25 mouse cellular contexts compared by ENCODE assay signal in genomic region chr13:28450699-28451445, GRCm38 (mm10).
DNase-seq lines count a peak whose midpoint lies in the region; ATAC-seq and TF ChIP-seq lines count a peak whose summit lies in the region.
"Had no signal": no experiment of that assay in that cellular context is flagged by ENCODE, and none has a peak within 500 bp of the region (broad histone marks: within the 10 kb centered on the region; RNA-seq: fewer than 3 reads in every experiment).

No protein-coding gene starts in this region.

- no peaks in the 10 kb centered on the region for H3K9me3 ChIP-seq in hindbrain, embryonic 11.5 days (ENCODE audit: control insufficient read depth, low read length)
- H3K9me3 ChIP-seq in hindbrain, postnatal 0 days (ENCODE audit: low read length): no peaks in the 10 kb centered on the region
- no peaks in the 10 kb centered on the region for H3K9me3 ChIP-seq in forebrain, embryonic 14.5 days (replicated peaks; ENCODE audit: control insufficient read depth, low read length)
- H3K9me3 ChIP-seq in midbrain, embryonic 13.5 days: no peaks in the 10 kb centered on the region
- H3K9me3 ChIP-seq: embryonic facial prominence, embryonic 12.5 days; heart, embryonic 12.5 days; megakaryocyte, embryonic 14.5 days had no signal

- no peaks in the 10 kb centered on the region; the same call in 1 of the 2 replicates for H3K4me1 ChIP-seq in hindbrain, embryonic 11.5 days (replicated peaks; ENCODE audit: control insufficient read depth, insufficient read depth, low read length)
- no peaks in the 10 kb centered on the region for H3K4me1 ChIP-seq in hindbrain, postnatal 0 days (ENCODE audit: insufficient read depth, low read length)
- H3K4me1 ChIP-seq in forebrain, embryonic 14.5 days (ENCODE audit: control insufficient read depth, insufficient read depth, low read length): no peaks in the 10 kb centered on the region; the same call in none of the 2 replicates
- peaks cover 28% of the 10 kb centered on the region for H3K4me1 ChIP-seq in midbrain, embryonic 13.5 days (replicated peaks)
- H3K4me1 ChIP-seq: embryonic facial prominence, embryonic 12.5 days; heart, embryonic 12.5 days; megakaryocyte, embryonic 14.5 days had no signal

- H3K4me3 ChIP-seq in hindbrain, embryonic 11.5 days (ENCODE audit: low read depth, low read length): no peak overlapping the region
- no peak overlapping the region for H3K4me3 ChIP-seq in hindbrain, postnatal 0 days (ENCODE audit: low read length)
- no peak overlapping the region for H3K4me3 ChIP-seq in forebrain, embryonic 14.5 days (ENCODE audit: low read depth, low read length)
- no peak overlapping the region for H3K4me3 ChIP-seq in midbrain, embryonic 13.5 days (replicated peaks)
- H3K4me3 ChIP-seq: embryonic facial prominence, embryonic 12.5 days; erythroblast, embryonic 14.5 days; heart, embryonic 12.5 days; left cerebral cortex, adult 2 months; megakaryocyte, embryonic 14.5 days; myocyte had no signal

- WGBS in hindbrain, embryonic 11.5 days: 74% methylated on average over 14 of the region's 14 CpGs
- 49% methylated on average over 14 of the region's 14 CpGs for WGBS in hindbrain, postnatal 0 days
- WGBS in forebrain, embryonic 14.5 days: 31% methylated on average over 14 of the region's 14 CpGs
- 31% methylated on average over 14 of the region's 14 CpGs for WGBS in midbrain, embryonic 13.5 days

- peak; percentile 6 for DNase-seq in hindbrain, embryonic 11.5 days (ENCODE audit: low spot score)
- no peak for DNase-seq in hindbrain, postnatal 0 days (ENCODE audit: low spot score)
- DNase-seq in forebrain, embryonic 14.5 days (ENCODE audit: low spot score): peak; percentile 47
- DNase-seq in retina, embryonic 14.5 days (ENCODE audit: low spot score): peak; percentile 26
- DNase-seq in gastrocnemius, postnatal 25 days: no peak
- DNase-seq in testis, postnatal 14 days (ENCODE audit: low spot score): no peak
- DNase-seq: adrenal gland, postnatal 14 days; cerebellum, adult 11 months; heart, postnatal 14 days; kidney, adult 2 months; kidney, postnatal 14 days; left cerebral cortex, postnatal 4 days; liver, postnatal 0 days; lung, postnatal 10 days; right cerebral cortex, postnatal 14 days; spleen, adult 18-20 months; thymus, postnatal 4 days had no signal

- H3K4me2 ChIP-seq in hindbrain, embryonic 11.5 days (replicated peaks; ENCODE audit: low read depth, low read length): no peak overlapping the region
- H3K4me2 ChIP-seq in hindbrain, postnatal 0 days (ENCODE audit: low read depth, low read length): no peak overlapping the region
- H3K4me2 ChIP-seq in forebrain, embryonic 14.5 days (ENCODE audit: low read length): no peak overlapping the region
- H3K4me2 ChIP-seq in midbrain, embryonic 13.5 days (replicated peaks): no peak overlapping the region
- H3K4me2 ChIP-seq: embryonic facial prominence, embryonic 12.5 days; heart, embryonic 12.5 days had no signal

- H3K9ac ChIP-seq in hindbrain, embryonic 11.5 days (ENCODE audit: low read depth, low read length): no peak overlapping the region
- H3K9ac ChIP-seq in hindbrain, postnatal 0 days (replicated peaks; ENCODE audit: low read length): no peak overlapping the region
- H3K9ac ChIP-seq in forebrain, embryonic 14.5 days (ENCODE audit: low read length): no peak overlapping the region
- H3K9ac ChIP-seq in midbrain, embryonic 13.5 days (replicated peaks): no peak overlapping the region
- H3K9ac ChIP-seq: embryonic facial prominence, embryonic 12.5 days; heart, embryonic 12.5 days; liver, postnatal 0 days had no signal

- no peak overlapping the region for H3K27ac ChIP-seq in hindbrain, embryonic 11.5 days (ENCODE audit: low read depth, low read length)
- H3K27ac ChIP-seq in hindbrain, postnatal 0 days: no peak overlapping the region
- no peak overlapping the region for H3K27ac ChIP-seq in forebrain, embryonic 14.5 days (ENCODE audit: low read depth, low read length)
- H3K27ac ChIP-seq in midbrain, embryonic 13.5 days: peak overlapping the region; percentile 57
- H3K27ac ChIP-seq: embryonic facial prominence, embryonic 12.5 days; left cerebral cortex, adult 2 months had no signal

- no peaks in the 10 kb centered on the region for H3K27me3 ChIP-seq in hindbrain, embryonic 11.5 days (ENCODE audit: control insufficient read depth, insufficient read depth, low read length)
- no peaks in the 10 kb centered on the region for H3K27me3 ChIP-seq in hindbrain, postnatal 0 days (ENCODE audit: insufficient read depth, low read length)
- H3K27me3 ChIP-seq in forebrain, embryonic 14.5 days (replicated peaks; ENCODE audit: control insufficient read depth, insufficient read depth, low read length): no peaks in the 10 kb centered on the region
- no peaks in the 10 kb centered on the region for H3K27me3 ChIP-seq in midbrain, embryonic 13.5 days
- H3K27me3 ChIP-seq: CH12.LX; embryonic facial prominence, embryonic 12.5 days; heart, embryonic 12.5 days; megakaryocyte, embryonic 14.5 days had no signal

- H3K36me3 ChIP-seq in hindbrain, embryonic 11.5 days (ENCODE audit: control insufficient read depth, insufficient read depth, low read length): no peaks in the 10 kb centered on the region
- H3K36me3 ChIP-seq in hindbrain, postnatal 0 days (ENCODE audit: insufficient read depth, low read length): no peaks in the 10 kb centered on the region
- no peaks in the 10 kb centered on the region for H3K36me3 ChIP-seq in forebrain, embryonic 14.5 days (ENCODE audit: control insufficient read depth, insufficient read depth, low read length)
- H3K36me3 ChIP-seq in midbrain, embryonic 13.5 days: no peaks in the 10 kb centered on the region
- H3K36me3 ChIP-seq: embryonic facial prominence, embryonic 12.5 days; heart, embryonic 12.5 days had no signal

- no peak for TF ChIP-seq CTCF in hindbrain, postnatal 0 days (IDR thresholded peaks at IDR 0.05; ENCODE audit: low read depth)

- peak; percentile 51; the same call in 1 of the 2 replicates for ATAC-seq in hindbrain, embryonic 11.5 days (ENCODE audit: low FRiP score)
- ATAC-seq in hindbrain, postnatal 0 days: no peak; the same call in 1 of the 2 replicates
- peak; percentile 55 for ATAC-seq in forebrain, embryonic 14.5 days
- 0 out of 2 replicates have a peak, but pooled peaks have one; percentile 56 for ATAC-seq in midbrain, embryonic 13.5 days
- ATAC-seq: liver, postnatal 0 days had no signal

Comparison
In these comparisons a context has a peak if more than half of its experiments do, and no peak if none do; other contexts are left out.
1. DNase-seq: peak in hindbrain, embryonic 11.5 days (single experiment), forebrain, embryonic 14.5 days (single experiment) and retina, embryonic 14.5 days (single experiment); none in hindbrain, postnatal 0 days (single experiment), gastrocnemius, postnatal 25 days (single experiment) and testis, postnatal 14 days (single experiment).